Mouse (Mus musculus): Measurements from ENCODE around the gene Slc35a3. TPM values are rescaled to one million over a fixed set of nuclear protein-coding genes. Genes with fewer than 3 reads are reported as not detected.
"Not testable (repeated sequence)": the region's sequence is repeated elsewhere in the genome, so short reads cannot be mapped to it uniquely, and the experiment has no call there.

The Slc35a3 gene
- polyA plus RNA-seq (2015; fragmentation: Nextera tagmentation; extraction: Ambion mirVana): 18.2 and 18.4 TPM in 2 replicates

- Histone ChIP-seq H3K9ac (replicated peaks; ENCODE audit: low read length) (peak within 1 kb of the TSS; percentile 96), H3K9me3 (ENCODE audit: low read length) (no peaks in the 10 kb centered on the region), H3K4me2 (replicated peaks; ENCODE audit: low read depth, low read length) (peak within 1 kb of the TSS; percentile 93), H3K27me3 (ENCODE audit: insufficient read depth, low read length) (no peaks in the 10 kb centered on the region), H3K36me3 (ENCODE audit: insufficient read depth, low read length) (no peaks in the 10 kb centered on the region), H3K4me1 (ENCODE audit: insufficient read depth, low read length) (peaks cover 15% of the 10 kb centered on the region), H3K27ac (ENCODE audit: low read length) (peak within 1 kb of the TSS; percentile 88), H3K4me3 (ENCODE audit: low read length) (peak within 1 kb of the TSS; percentile 99)
- peak; percentile 55 for ATAC-seq (ENCODE audit: low FRiP score, low TSS enrichment)
- WGBS: under 1% methylated on average over 8 of the region's 8 CpGs
These were observed at the start of gene Slc35a3 for GRCm38 (mm10) chr3:116712436-116712881. TSS of gene Slc35a3 (minus strand) at chr3:116712831.

GRCm38 (mm10) chr3:116752818-116753217 is 40.2 kb upstream of the Slc35a3 start:
- 91% methylated on average over 8 of the region's 8 CpGs for WGBS
- ATAC-seq (ENCODE audit: low FRiP score, low TSS enrichment): no peak
- Histone ChIP-seq H3K4me2 (replicated peaks; ENCODE audit: low read depth, low read length) (no peak overlapping the region), H3K36me3 (ENCODE audit: insufficient read depth, low read length) (peaks cover 30% of the 10 kb centered on the region; the same call in 1 of the 2 replicates), H3K9ac (replicated peaks; ENCODE audit: low read length) (no peak overlapping the region), H3K4me1 (ENCODE audit: insufficient read depth, low read length) (no peaks in the 10 kb centered on the region), H3K9me3 (ENCODE audit: low read length) (no peaks in the 10 kb centered on the region), H3K4me3 (ENCODE audit: low read length) (no peak overlapping the region), H3K27ac (ENCODE audit: low read length) (no peak overlapping the region), H3K27me3 (ENCODE audit: insufficient read depth, low read length) (no peaks in the 10 kb centered on the region)

GRCm38 (mm10) chr3:116751191-116751860 is 38.7 kb upstream of the Slc35a3 start:
- Histone ChIP-seq H3K9me3 (ENCODE audit: low read length) (no peaks in the 10 kb centered on the region), H3K36me3 (ENCODE audit: insufficient read depth, low read length) (peaks cover 17% of the 10 kb centered on the region; the same call in 1 of the 2 replicates), H3K4me3 (ENCODE audit: low read length) (no peak overlapping the region), H3K27ac (ENCODE audit: low read length) (no peak overlapping the region), H3K4me2 (replicated peaks; ENCODE audit: low read depth, low read length) (no peak overlapping the region), H3K9ac (replicated peaks; ENCODE audit: low read length) (no peak overlapping the region), H3K4me1 (ENCODE audit: insufficient read depth, low read length) (no peaks in the 10 kb centered on the region), H3K27me3 (ENCODE audit: insufficient read depth, low read length) (no peaks in the 10 kb centered on the region)
- no peak for ATAC-seq (ENCODE audit: low FRiP score, low TSS enrichment)
- WGBS: 80% methylated on average over 4 of the region's 4 CpGs

GRCm38 (mm10) chr3:116748391-116749170 is 36.0 kb upstream of the Slc35a3 start:
- no peak for ATAC-seq (ENCODE audit: low FRiP score, low TSS enrichment)
- Histone ChIP-seq H3K27ac (ENCODE audit: low read length) (no peak overlapping the region), H3K27me3 (ENCODE audit: insufficient read depth, low read length) (no peaks in the 10 kb centered on the region), H3K4me2 (replicated peaks; ENCODE audit: low read depth, low read length) (no peak overlapping the region), H3K9me3 (ENCODE audit: low read length) (no peaks in the 10 kb centered on the region), H3K4me1 (ENCODE audit: insufficient read depth, low read length) (no peaks in the 10 kb centered on the region), H3K36me3 (ENCODE audit: insufficient read depth, low read length) (peaks cover 18% of the 10 kb centered on the region; the same call in 1 of the 2 replicates), H3K9ac (replicated peaks; ENCODE audit: low read length) (no peak overlapping the region), H3K4me3 (ENCODE audit: low read length) (no peak overlapping the region)
- WGBS: 52% methylated on average over 8 of the region's 8 CpGs

GRCm38 (mm10) chr3:116747648-116748047 is 35.0 kb upstream of the Slc35a3 start:
- not testable (repeated sequence) for H3K4me3 ChIP-seq (ENCODE audit: low read length); H3K9ac ChIP-seq (replicated peaks; ENCODE audit: low read length); H3K27me3 ChIP-seq (ENCODE audit: insufficient read depth, low read length); H3K4me1 ChIP-seq (ENCODE audit: insufficient read depth, low read length); H3K27ac ChIP-seq (ENCODE audit: low read length); ATAC-seq (ENCODE audit: low FRiP score, low TSS enrichment); H3K4me2 ChIP-seq (replicated peaks; ENCODE audit: low read depth, low read length); H3K9me3 ChIP-seq (ENCODE audit: low read length)
- peaks cover 18% of the 10 kb centered on the region; the same call in 1 of the 2 replicates for H3K36me3 ChIP-seq (ENCODE audit: insufficient read depth, low read length)
- WGBS: 87% methylated on average over 7 of the region's 7 CpGs

- WGBS: 78% methylated on average over 9 of the region's 9 CpGs
- no peaks in the 10 kb centered on the region for H3K9me3 ChIP-seq (ENCODE audit: low read length)
- no peak overlapping the region for H3K4me3 ChIP-seq (ENCODE audit: low read length)
- ATAC-seq (ENCODE audit: low FRiP score, low TSS enrichment): no peak
- no peak overlapping the region for H3K9ac ChIP-seq (replicated peaks; ENCODE audit: low read length)
- H3K4me2 ChIP-seq (replicated peaks; ENCODE audit: low read depth, low read length): no peak overlapping the region
- H3K36me3 ChIP-seq (ENCODE audit: insufficient read depth, low read length): peaks cover 8% of the 10 kb centered on the region; the same call in 1 of the 2 replicates
- no peak overlapping the region for H3K27ac ChIP-seq (ENCODE audit: low read length)
- no peaks in the 10 kb centered on the region for H3K27me3 ChIP-seq (ENCODE audit: insufficient read depth, low read length)
- H3K4me1 ChIP-seq (ENCODE audit: insufficient read depth, low read length): no peaks in the 10 kb centered on the region
These were observed 28.3 kb upstream of the Slc35a3 start for GRCm38 (mm10) chr3:116740963-116741362.

- WGBS: 39% methylated on average over 4 of the region's 5 CpGs
- Histone ChIP-seq H3K27me3 (ENCODE audit: insufficient read depth, low read length) (no peaks in the 10 kb centered on the region), H3K27ac (ENCODE audit: low read length) (no peak overlapping the region), H3K4me2 (replicated peaks; ENCODE audit: low read depth, low read length) (no peak overlapping the region), H3K9me3 (ENCODE audit: low read length) (no peaks in the 10 kb centered on the region), H3K9ac (replicated peaks; ENCODE audit: low read length) (no peak overlapping the region), H3K4me1 (ENCODE audit: insufficient read depth, low read length) (no peaks in the 10 kb centered on the region), H3K36me3 (ENCODE audit: insufficient read depth, low read length) (peaks cover 8% of the 10 kb centered on the region; the same call in 1 of the 2 replicates), H3K4me3 (ENCODE audit: low read length) (no peak overlapping the region)
- ATAC-seq (ENCODE audit: low FRiP score, low TSS enrichment): no peak; the same call in 1 of the 2 replicates
These were observed 27.5 kb upstream of the Slc35a3 start for GRCm38 (mm10) chr3:116740106-116740505.

GRCm38 (mm10) chr3:116737326-116737731 is 24.7 kb upstream of the Slc35a3 start:
- no peak overlapping the region for H3K4me2 ChIP-seq (replicated peaks; ENCODE audit: low read depth, low read length)
- H3K4me1 ChIP-seq (ENCODE audit: insufficient read depth, low read length): no peaks in the 10 kb centered on the region
- no peaks in the 10 kb centered on the region for H3K36me3 ChIP-seq (ENCODE audit: insufficient read depth, low read length)
- H3K27me3 ChIP-seq (ENCODE audit: insufficient read depth, low read length): no peaks in the 10 kb centered on the region
- H3K9me3 ChIP-seq (ENCODE audit: low read length): no peaks in the 10 kb centered on the region
- no peak overlapping the region for H3K9ac ChIP-seq (replicated peaks; ENCODE audit: low read length)
- no peak overlapping the region for H3K27ac ChIP-seq (ENCODE audit: low read length)
- 76% methylated on average over 8 of the region's 8 CpGs for WGBS
- no peak for ATAC-seq (ENCODE audit: low FRiP score, low TSS enrichment)
- H3K4me3 ChIP-seq (ENCODE audit: low read length): no peak overlapping the region

GRCm38 (mm10) chr3:116729483-116730174 is 17.0 kb upstream of the Slc35a3 start:
- Histone ChIP-seq H3K9me3 (ENCODE audit: low read length) (no peaks in the 10 kb centered on the region), H3K4me2 (replicated peaks; ENCODE audit: low read depth, low read length) (no peak overlapping the region), H3K27me3 (ENCODE audit: insufficient read depth, low read length) (no peaks in the 10 kb centered on the region), H3K36me3 (ENCODE audit: insufficient read depth, low read length) (no peaks in the 10 kb centered on the region), H3K27ac (ENCODE audit: low read length) (no peak overlapping the region), H3K4me1 (ENCODE audit: insufficient read depth, low read length) (peaks cover 11% of the 10 kb centered on the region), H3K9ac (replicated peaks; ENCODE audit: low read length) (no peak overlapping the region), H3K4me3 (ENCODE audit: low read length) (no peak overlapping the region)
- no peak for ATAC-seq (ENCODE audit: low FRiP score, low TSS enrichment)
- WGBS: 79% methylated on average over 2 of the region's 2 CpGs

Data from kidney, embryonic 16.5 days (tissue).